ENCODE assay signal across 21 mouse cellular contexts in genomic region chr7:145071996-145072790, GRCm38 (mm10).
DNase-seq lines count a peak whose midpoint lies in the region; ATAC-seq lines count a peak whose summit lies in the region.
"Had no signal": no experiment of that assay in that cellular context is flagged by ENCODE, and none has a peak within 500 bp of the region (broad histone marks: within the 10 kb centered on the region; RNA-seq: fewer than 3 reads in every experiment).

No protein-coding gene starts in this region.

- no peak overlapping the region for H3K9ac ChIP-seq in heart, embryonic 11.5 days (ENCODE audit: low read depth, low read length)
- H3K9ac ChIP-seq in stomach, embryonic 16.5 days (ENCODE audit: low read length): no peak overlapping the region
- no peak overlapping the region for H3K9ac ChIP-seq in hindbrain, embryonic 14.5 days
- no peak overlapping the region for H3K9ac ChIP-seq in hindbrain, embryonic 16.5 days (ENCODE audit: low read depth, low read length)
- H3K9ac ChIP-seq: hindbrain, embryonic 13.5 days; lung, embryonic 14.5 days; midbrain, embryonic 15.5 days; neural tube, embryonic 15.5 days had no signal

- 69% methylated on average over 5 of the region's 5 CpGs for WGBS in heart, embryonic 11.5 days (ENCODE audit: insufficient replicate concordance)
- 79% methylated on average over 5 of the region's 5 CpGs for WGBS in stomach, embryonic 16.5 days
- WGBS in hindbrain, embryonic 14.5 days: 82% methylated on average over 5 of the region's 5 CpGs
- 88% methylated on average over 5 of the region's 5 CpGs for WGBS in hindbrain, embryonic 16.5 days

- H3K4me2 ChIP-seq in heart, embryonic 11.5 days: no peak overlapping the region
- H3K4me2 ChIP-seq in stomach, embryonic 16.5 days (ENCODE audit: low read depth, low read length): no peak overlapping the region
- H3K4me2 ChIP-seq in hindbrain, embryonic 14.5 days (replicated peaks): no peak overlapping the region
- H3K4me2 ChIP-seq in hindbrain, embryonic 16.5 days (ENCODE audit: low read length): no peak overlapping the region
- H3K4me2 ChIP-seq: hindbrain, embryonic 13.5 days; lung, embryonic 14.5 days; midbrain, embryonic 15.5 days; neural tube, embryonic 15.5 days had no signal

- intact Hi-C loops in heart, postnatal 10 days (cut with DNase I): no loop called here

- no peaks in the 10 kb centered on the region for H3K27me3 ChIP-seq in heart, embryonic 11.5 days (ENCODE audit: control insufficient read depth, insufficient read depth, low read length)
- H3K27me3 ChIP-seq in stomach, embryonic 16.5 days (ENCODE audit: control insufficient read depth, insufficient read depth, low read length): no peaks in the 10 kb centered on the region
- H3K27me3 ChIP-seq in hindbrain, embryonic 14.5 days (ENCODE audit: control insufficient read depth, insufficient read depth, low read length): no peaks in the 10 kb centered on the region
- H3K27me3 ChIP-seq in hindbrain, embryonic 16.5 days (replicated peaks; ENCODE audit: control insufficient read depth, insufficient read depth, low read length): no peaks in the 10 kb centered on the region
- H3K27me3 ChIP-seq: hindbrain, embryonic 13.5 days; midbrain, embryonic 15.5 days; neural tube, embryonic 15.5 days had no signal

- peak; percentile 51 to 63 for DNase-seq in heart, adult 18-20 months
- peak; percentile 18 for DNase-seq in lung, postnatal 10 days
- no peak for DNase-seq in lung, adult 18-20 months
- peak; percentile 45 to 50 for DNase-seq in heart, postnatal 10 days
- DNase-seq in hindbrain, embryonic 14.5 days (ENCODE audit: low spot score): no peak
- DNase-seq: adrenal gland, adult 2 months; B cell, adult 2 months; cerebellum, adult 11 months; cerebellum, postnatal 10 days; kidney, adult 9 months; kidney, postnatal 14 days; lung, embryonic 14.5 days; lung, postnatal 4 days; right cerebral cortex, postnatal 14 days; thymus, postnatal 14 days had no signal

- no peak for ATAC-seq in heart, embryonic 11.5 days (replicated peaks; ENCODE audit: insufficient number of reproducible peaks, low FRiP score, low TSS enrichment)
- peak; percentile 25; the same call in 1 of the 2 replicates for ATAC-seq in stomach, embryonic 16.5 days (ENCODE audit: insufficient read depth, low FRiP score)
- ATAC-seq in hindbrain, embryonic 14.5 days (ENCODE audit: low FRiP score): no peak
- ATAC-seq in hindbrain, embryonic 16.5 days: no peak
- ATAC-seq: midbrain, embryonic 15.5 days had no signal

- no peaks in the 10 kb centered on the region for H3K36me3 ChIP-seq in heart, embryonic 11.5 days (ENCODE audit: control insufficient read depth, insufficient read depth, low read length)
- no peaks in the 10 kb centered on the region for H3K36me3 ChIP-seq in stomach, embryonic 16.5 days (ENCODE audit: control insufficient read depth, insufficient read depth, low read length)
- no peaks in the 10 kb centered on the region for H3K36me3 ChIP-seq in hindbrain, embryonic 14.5 days (replicated peaks; ENCODE audit: control insufficient read depth, insufficient read depth)
- H3K36me3 ChIP-seq in hindbrain, embryonic 16.5 days (ENCODE audit: control insufficient read depth, insufficient read depth, low read length): no peaks in the 10 kb centered on the region
- H3K36me3 ChIP-seq: hindbrain, embryonic 13.5 days; midbrain, embryonic 15.5 days; neural tube, embryonic 15.5 days had no signal

- no peaks in the 10 kb centered on the region for H3K4me1 ChIP-seq in heart, embryonic 11.5 days (ENCODE audit: control insufficient read depth, insufficient read depth, low read length)
- H3K4me1 ChIP-seq in stomach, embryonic 16.5 days (ENCODE audit: control insufficient read depth, insufficient read depth, low read length): no peaks in the 10 kb centered on the region
- no peaks in the 10 kb centered on the region for H3K4me1 ChIP-seq in hindbrain, embryonic 14.5 days (replicated peaks; ENCODE audit: control insufficient read depth, insufficient read depth, low read length)
- no peaks in the 10 kb centered on the region for H3K4me1 ChIP-seq in hindbrain, embryonic 16.5 days (ENCODE audit: control insufficient read depth, insufficient read depth, low read depth, low read length)
- H3K4me1 ChIP-seq: hindbrain, embryonic 13.5 days; midbrain, embryonic 15.5 days; neural tube, embryonic 15.5 days had no signal

- no peak overlapping the region for H3K4me3 ChIP-seq in heart, embryonic 11.5 days (ENCODE audit: low read depth, low read length)
- H3K4me3 ChIP-seq in stomach, embryonic 16.5 days (replicated peaks; ENCODE audit: low read length): no peak overlapping the region
- no peak overlapping the region for H3K4me3 ChIP-seq in hindbrain, embryonic 14.5 days (replicated peaks; ENCODE audit: low read length)
- H3K4me3 ChIP-seq in hindbrain, embryonic 16.5 days (ENCODE audit: low read length): no peak overlapping the region
- H3K4me3 ChIP-seq: hindbrain, embryonic 13.5 days; midbrain, embryonic 15.5 days; neural tube, embryonic 15.5 days had no signal

- H3K9me3 ChIP-seq in heart, embryonic 11.5 days (replicated peaks; ENCODE audit: control insufficient read depth, low read length): no peaks in the 10 kb centered on the region
- no peaks in the 10 kb centered on the region for H3K9me3 ChIP-seq in stomach, embryonic 16.5 days (replicated peaks; ENCODE audit: control insufficient read depth, low read length)
- H3K9me3 ChIP-seq in hindbrain, embryonic 14.5 days (ENCODE audit: control insufficient read depth, low read length): no peaks in the 10 kb centered on the region
- no peaks in the 10 kb centered on the region for H3K9me3 ChIP-seq in hindbrain, embryonic 16.5 days (ENCODE audit: control insufficient read depth, low read length)
- H3K9me3 ChIP-seq: hindbrain, embryonic 13.5 days; midbrain, embryonic 15.5 days; neural tube, embryonic 15.5 days had no signal

- no peak overlapping the region for H3K27ac ChIP-seq in heart, embryonic 11.5 days (ENCODE audit: low read depth, low read length)
- no peak overlapping the region for H3K27ac ChIP-seq in stomach, embryonic 16.5 days (ENCODE audit: low read length)
- no peak overlapping the region for H3K27ac ChIP-seq in hindbrain, embryonic 14.5 days
- no peak overlapping the region for H3K27ac ChIP-seq in hindbrain, embryonic 16.5 days (ENCODE audit: low read depth, low read length)
- H3K27ac ChIP-seq: hindbrain, embryonic 13.5 days; midbrain, embryonic 15.5 days; neural tube, embryonic 15.5 days had no signal

Comparison
In these comparisons a context has a peak if more than half of its experiments do, and no peak if none do; other contexts are left out.
1. DNase-seq: peak in heart, adult 18-20 months (2 of 2), lung, postnatal 10 days (single experiment) and heart, postnatal 10 days (2 of 2); none in lung, adult 18-20 months (0 of 2) and hindbrain, embryonic 14.5 days (single experiment).